Mouse (Mus musculus): Measurements from ENCODE around the gene Pax4.

Pax4 gene

DNA sequence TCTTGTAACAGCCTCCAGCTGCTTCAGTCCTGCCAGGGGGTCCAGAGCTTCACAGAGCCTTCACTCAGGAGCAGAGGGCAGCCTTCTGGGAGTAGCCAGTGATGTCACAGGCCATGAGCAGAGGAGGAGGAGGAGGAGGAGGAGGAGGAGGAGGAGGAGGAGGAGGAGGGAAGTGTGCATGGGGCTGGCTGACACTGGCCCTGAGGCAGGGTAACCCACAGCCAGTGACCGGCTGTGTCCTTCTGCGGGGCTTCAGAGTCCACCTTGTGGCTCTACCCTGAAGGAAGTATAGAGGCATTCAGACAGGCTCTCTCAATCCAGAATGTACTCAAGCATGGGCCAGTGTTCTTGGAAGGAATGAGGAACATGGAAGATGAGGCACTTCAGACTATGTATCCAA is at the start of gene Pax4:
Gene Pax4, minus strand, starts transcription at position 101 of the 400 bp plus-strand sequence.
- no peak for DNase-seq (ENCODE audit: low spot score)

GRCm38 (mm10) chr6:28497837-28498236 is 48.7 kb upstream of the Pax4 start:
- DNase-seq (ENCODE audit: low spot score) = peak; percentile 81

DNA sequence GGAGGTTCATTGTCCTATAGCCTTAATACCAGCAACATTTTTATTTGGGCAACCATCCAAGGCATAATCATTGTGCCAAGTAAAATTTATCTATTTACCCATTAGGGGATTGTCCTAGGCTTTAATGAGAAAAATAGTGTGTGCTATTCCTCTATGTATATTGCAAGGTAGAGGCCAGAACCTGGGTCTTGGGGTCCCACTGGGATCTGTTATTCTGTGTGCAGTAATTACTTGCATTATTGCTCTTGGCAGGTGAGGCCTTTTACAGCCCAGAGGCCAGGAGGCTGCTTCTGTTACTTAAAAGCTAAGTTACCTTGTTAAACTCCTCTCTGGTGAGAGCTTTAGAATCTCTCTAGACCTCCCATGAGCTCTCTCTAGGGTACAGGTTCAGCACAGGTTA is 42.0 kb upstream of the Pax4 start:
- no peak for DNase-seq (ENCODE audit: low spot score)

GRCm38 (mm10) chr6:28490612-28491011 is 41.5 kb upstream of the Pax4 start:
- no peak for DNase-seq (ENCODE audit: low spot score)

GRCm38 (mm10) chr6:28488204-28488851 is 39.2 kb upstream of the Pax4 start:
- DNase-seq (ENCODE audit: low spot score) = no peak

DNA sequence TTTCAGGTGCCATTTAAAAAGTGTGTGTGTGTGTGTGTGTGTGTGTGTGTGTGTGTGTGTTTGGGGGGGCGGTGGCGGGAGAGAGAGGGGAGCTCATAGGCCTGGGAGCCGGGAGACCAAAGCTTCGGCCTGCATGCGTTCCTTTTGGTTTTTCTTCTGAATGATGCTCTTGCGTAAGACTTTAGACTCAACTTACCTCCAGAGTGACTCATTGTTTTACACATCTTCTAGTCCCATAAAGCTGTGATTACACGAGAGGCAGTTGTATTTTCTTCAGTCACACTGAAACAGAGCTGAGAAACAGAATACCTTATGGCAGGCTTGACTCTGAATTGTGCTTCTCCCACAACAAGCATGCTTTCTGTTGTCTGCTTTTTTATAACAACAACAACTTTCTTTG is 37.8 kb upstream of the Pax4 start:
- DNase-seq (ENCODE audit: low spot score) = no peak

- no peak for DNase-seq (ENCODE audit: low spot score)
Observed at GRCm38 (mm10) chr6:28486471-28486870, 37.3 kb upstream of the Pax4 start.

DNA sequence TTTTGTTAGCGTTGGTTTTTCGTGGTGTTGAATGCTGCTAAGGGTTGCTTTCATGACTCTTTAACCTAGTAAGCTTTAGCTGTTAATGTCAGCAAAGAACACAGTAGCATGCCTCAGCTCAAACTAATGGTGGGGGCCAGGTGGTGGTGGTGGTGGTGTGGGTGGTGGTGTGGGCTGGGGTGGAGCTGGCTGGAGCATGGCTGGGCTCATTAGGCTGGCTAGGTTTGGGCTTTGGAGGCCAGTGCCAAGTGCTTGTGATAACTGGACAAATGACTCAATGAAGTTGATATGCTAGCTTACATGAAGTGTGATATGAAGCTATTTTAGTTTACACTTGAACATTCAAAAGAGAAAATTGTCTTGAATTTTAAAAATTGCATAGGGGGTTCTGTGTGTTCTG is 36.9 kb upstream of the Pax4 start:
- no peak for DNase-seq (ENCODE audit: low spot score)

- no peak for DNase-seq (ENCODE audit: low spot score)
Observed at GRCm38 (mm10) chr6:28482711-28483315, 33.7 kb upstream of the Pax4 start.

- DNase-seq (ENCODE audit: low spot score) = peak; percentile 34
Observed at GRCm38 (mm10) chr6:28480752-28481492, 31.8 kb upstream of the Pax4 start.

- DNase-seq (ENCODE audit: low spot score) = peak; percentile 100
Observed at GRCm38 (mm10) chr6:28479865-28480751, 31.0 kb upstream of the Pax4 start.

GRCm38 (mm10) chr6:28474839-28475238 is 25.7 kb upstream of the Pax4 start, which contains the start of gene Snd1:
Snd1 (plus strand) TSS chr6:28475139.
- no peak for DNase-seq (ENCODE audit: low spot score)

DNA sequence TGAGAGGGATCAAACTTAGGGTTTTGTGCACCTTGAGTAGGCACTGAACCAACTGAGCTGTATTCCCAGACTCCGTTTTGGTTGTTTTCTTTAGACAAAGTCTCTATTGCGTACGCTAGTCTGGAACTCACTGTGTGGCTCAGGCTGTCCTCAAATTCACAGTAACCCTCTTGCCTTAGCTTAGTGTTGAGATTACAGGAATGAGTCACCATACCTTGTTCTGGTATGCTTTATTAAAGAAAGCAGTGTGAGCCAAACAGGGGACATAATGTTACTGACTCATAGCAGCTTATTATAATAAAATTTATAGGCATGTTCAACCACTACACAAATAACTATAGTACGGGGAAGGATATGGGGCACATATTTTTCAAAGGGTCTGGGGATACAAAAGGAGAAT is 25.1 kb upstream of the Pax4 start:
- no peak for DNase-seq (ENCODE audit: low spot score)

GRCm38 (mm10) chr6:28471284-28472035 is 22.3 kb upstream of the Pax4 start:
- no peak for DNase-seq (ENCODE audit: low spot score)

DNA sequence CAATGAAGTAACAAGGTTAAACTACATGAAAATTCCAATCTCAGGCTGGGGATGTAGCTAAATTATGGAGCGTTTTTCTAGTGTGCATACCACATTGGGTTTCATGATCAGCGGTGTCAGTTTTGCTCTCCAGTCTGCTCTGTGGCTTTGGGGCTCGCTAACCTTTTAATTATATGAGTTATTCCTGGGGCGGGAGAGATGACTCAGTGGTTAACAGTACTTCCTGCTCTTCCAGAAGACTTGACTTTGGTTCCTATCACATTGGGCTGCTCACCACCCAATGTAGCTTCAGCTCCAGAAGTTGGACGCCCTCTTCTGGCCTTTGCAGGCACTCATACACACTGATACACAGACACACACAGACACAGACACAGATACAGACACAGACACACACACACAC is 21.5 kb upstream of the Pax4 start:
- no peak for DNase-seq (ENCODE audit: low spot score)

DNA sequence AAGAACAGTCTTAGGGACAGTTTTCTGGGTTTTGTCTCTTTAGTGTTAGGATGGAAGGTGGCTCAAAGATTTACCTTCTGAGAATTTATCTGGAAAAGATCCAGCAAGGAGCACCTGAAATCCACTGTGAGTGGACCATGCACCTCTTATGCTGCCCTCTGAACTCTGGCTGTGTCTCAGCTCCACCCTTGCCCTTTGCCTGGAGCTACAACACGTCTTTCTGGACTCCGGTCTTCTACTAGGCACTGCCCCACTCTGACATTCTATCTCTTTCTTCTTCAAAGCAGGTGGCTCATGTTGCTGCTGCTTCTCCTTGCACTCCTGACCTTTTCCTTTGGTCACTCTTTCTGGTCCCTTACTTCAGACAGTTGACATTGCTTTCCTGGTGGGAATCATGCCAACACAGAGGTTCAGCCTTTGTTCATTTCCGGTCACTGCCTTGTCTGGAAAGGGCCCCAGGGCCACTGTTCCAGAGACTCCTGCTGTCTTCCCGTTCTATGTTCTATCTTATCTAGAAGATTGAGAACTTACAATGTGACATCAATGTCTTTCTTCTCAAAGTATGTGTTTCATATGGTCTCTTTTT is 21.0 kb upstream of the Pax4 start:
- DNase-seq (ENCODE audit: low spot score) = no peak

DNA sequence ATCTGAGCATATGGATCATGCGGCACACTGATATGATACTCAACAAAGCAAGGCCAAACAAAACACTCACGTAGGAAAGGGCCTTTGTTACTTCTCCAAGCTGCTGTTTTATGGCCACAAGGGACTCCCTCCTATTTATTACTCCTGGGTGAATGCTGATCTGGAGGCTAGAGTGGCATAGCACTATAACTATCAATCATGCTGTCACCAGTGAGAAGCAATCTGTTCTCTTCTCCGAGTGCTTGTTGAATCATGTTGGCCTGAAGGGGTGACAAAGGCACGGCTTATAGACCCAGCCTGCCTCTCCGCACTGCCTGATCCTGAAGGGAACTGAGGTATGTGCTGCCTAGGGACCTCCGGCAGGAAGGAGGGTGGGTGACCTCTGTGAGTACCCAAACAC is 15.5 kb upstream of the Pax4 start:
- no peak for DNase-seq (ENCODE audit: low spot score)

DNA sequence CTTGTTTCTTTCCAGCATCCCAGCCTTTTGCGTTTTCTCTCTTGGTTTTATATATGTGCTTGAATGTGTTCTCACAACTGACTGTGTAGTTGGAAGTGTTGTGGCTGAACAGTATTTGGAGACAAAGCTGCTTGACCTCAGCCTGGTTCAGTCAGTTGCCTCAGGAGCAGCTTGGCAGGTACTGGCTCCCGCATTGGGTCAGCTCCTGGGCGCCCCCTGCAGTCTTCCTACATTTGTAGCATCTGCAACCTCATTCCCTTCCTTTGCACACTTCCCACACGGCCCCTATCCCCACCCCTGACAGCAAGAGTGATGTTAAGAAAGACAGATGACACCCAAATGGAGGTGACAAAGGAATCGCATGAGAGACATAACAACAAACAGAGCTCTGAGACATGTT is 11.4 kb upstream of the Pax4 start:
- DNase-seq (ENCODE audit: low spot score) = peak; percentile 57

DNA sequence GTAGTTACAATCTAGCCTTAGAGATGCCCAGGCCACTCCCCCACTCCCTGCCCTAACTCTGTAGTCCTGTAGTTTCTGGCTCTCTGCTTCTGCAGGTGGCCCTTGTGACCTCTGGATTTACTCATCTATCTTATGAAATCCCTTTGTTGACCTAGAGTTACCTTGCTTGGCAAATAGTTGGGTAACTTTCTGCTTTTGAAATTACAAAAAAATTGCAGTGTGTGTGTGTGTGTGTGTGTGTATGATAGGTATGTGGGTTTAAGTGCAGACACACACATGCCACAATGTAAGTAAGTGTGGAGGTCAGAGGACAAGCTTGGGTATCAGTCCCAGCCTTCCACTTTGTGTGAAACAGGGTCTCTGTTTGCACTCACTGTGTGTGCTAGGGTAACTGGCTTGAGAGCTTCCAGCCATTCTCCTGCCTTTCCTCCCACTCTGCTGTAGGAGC is 10.1 kb upstream of the Pax4 start:
- DNase-seq (ENCODE audit: low spot score) = no peak

DNA sequence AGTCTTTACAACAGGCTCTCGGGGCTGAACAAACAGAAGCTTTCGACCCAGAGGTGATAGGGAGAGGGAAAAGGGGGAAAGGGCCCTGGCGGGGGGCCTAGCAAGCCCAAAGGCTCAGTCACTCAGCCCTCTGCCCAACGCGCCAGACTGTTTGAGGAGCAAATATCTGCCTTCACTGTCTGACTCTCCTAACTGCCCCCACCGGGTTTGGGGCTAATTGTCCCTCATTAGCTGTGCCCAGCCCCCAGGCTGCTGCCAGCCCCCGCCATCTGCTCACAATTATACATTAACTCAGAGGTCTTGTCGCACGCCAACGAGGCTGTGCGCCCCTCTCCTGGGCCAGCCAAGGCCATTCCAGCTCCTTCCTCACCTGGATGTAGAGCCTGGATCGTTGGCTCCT is 1.8 kb upstream of the Pax4 start:
- no peak for DNase-seq (ENCODE audit: low spot score)

- DNase-seq (ENCODE audit: low spot score) = no peak
Observed at GRCm38 (mm10) chr6:28450481-28450880, 1.3 kb upstream of the Pax4 start.
